Mouse (Mus musculus) MEL (cell line): ENCODE measurements around the gene Hif1an. TPM values are rescaled to one million over a fixed set of nuclear protein-coding genes. Genes with fewer than 3 reads are reported as not detected.
A peak's percentile ranks its signal among the peaks of the same experiment; 100 is the strongest.

Experiments used
- DNase-seq: peaks from one replicate; pipeline ENCODE4 v3.0.0; 2011; ENCODE audit warnings: low read depth, low spot score
- H3K27ac ChIP-seq: 2 replicates; pipeline ENCODE4 v1.5.1; 2012; ENCODE audit warnings: low read depth, mild to moderate bottlenecking, control low read depth, low read length, moderate library complexity; ENCODE audit not compliant: control insufficient read depth
- H3K27me3 ChIP-seq, 2 experiments: fragments of 150-350 bp in 1 of 2; sonication (generic) in 1 of 2; 2 replicates each; pipeline ENCODE4 v1.6.1; 2012; ENCODE audit warnings: low read length in 2 of 2, mild to moderate bottlenecking in 2 of 2, improper control_type of control experiment in 1 of 2, moderate library complexity in 1 of 2; ENCODE audit not compliant: insufficient read depth in 2 of 2, control insufficient read depth in 1 of 2
- H3K36me3 ChIP-seq, 2 experiments: 2 replicates each; pipeline ENCODE4 v1.6.1; 2012 to 2014; ENCODE audit warnings: low read length in 2 of 2, improper control_type of control experiment in 1 of 2, inconsistent platforms in 1 of 2, mild to moderate bottlenecking in 1 of 2; ENCODE audit not compliant: insufficient read depth in 2 of 2, control insufficient read depth in 1 of 2
- H3K4me1 ChIP-seq, 2 experiments: fragments of 150-350 bp in 1 of 2; sonication (generic) in 1 of 2; 2 replicates each; pipeline ENCODE4 v1.6.1; 2012; ENCODE audit warnings: low read length in 2 of 2, improper control_type of control experiment in 1 of 2, mild to moderate bottlenecking in 1 of 2; ENCODE audit not compliant: insufficient read depth in 2 of 2, control insufficient read depth in 1 of 2
- H3K4me3 ChIP-seq, 2 experiments: fragments of 150-350 bp in 1 of 2; sonication (generic) in 1 of 2; 2 replicates each; pipeline ENCODE4 v1.5.1; 2012; ENCODE audit warnings: low read depth in 2 of 2, low read length in 2 of 2, mild to moderate bottlenecking in 2 of 2, moderate library complexity in 2 of 2, control low read depth in 1 of 2, improper control_type of control experiment in 1 of 2; ENCODE audit not compliant: control insufficient read depth in 1 of 2, insufficient read depth in 1 of 2
- H3K79me2 ChIP-seq: 2 replicates; pipeline ENCODE4 v1.6.1; 2012; ENCODE audit warnings: mild to moderate bottlenecking, low read length, moderate library complexity; ENCODE audit not compliant: control insufficient read depth, poor library complexity, insufficient read depth
- H3K9ac ChIP-seq: 2 replicates; pipeline ENCODE4 v1.6.1; 2012; ENCODE audit warnings: low read depth, mild to moderate bottlenecking, control low read depth, low read length, moderate library complexity; ENCODE audit not compliant: control insufficient read depth, poor library complexity, severe bottlenecking
- H3K9me3 ChIP-seq: fragments of 150-350 bp; sonication (generic); replicated peaks from 2 replicates; pipeline ENCODE4 v1.6.1; 2012; ENCODE audit warnings: mild to moderate bottlenecking, low read length, improper control_type of control experiment, moderate library complexity; ENCODE audit not compliant: insufficient read depth
- CHD2 ChIP-seq: IDR thresholded peaks from 2 replicates; pipeline ENCODE4 v1.6.1; 2011; ENCODE audit warnings: low read length, improper control_type of control experiment
- EP300 ChIP-seq, 2 experiments: IDR thresholded peaks; 2 replicates each; pipeline ENCODE4 v1.6.1; 2011; ENCODE audit warnings: improper control_type of control experiment in 2 of 2, low read length in 2 of 2, low read depth in 1 of 2, mild to moderate bottlenecking in 1 of 2
- MAFK ChIP-seq: IDR thresholded peaks from 2 replicates; pipeline ENCODE4 v1.6.1; 2011; ENCODE audit warnings: low read depth, mild to moderate bottlenecking, low read length, improper control_type of control experiment, borderline replicate concordance
- MAZ ChIP-seq: IDR thresholded peaks from 2 replicates; pipeline ENCODE4 v1.6.1; 2012; ENCODE audit warnings: low read depth, mild to moderate bottlenecking, inconsistent platforms, low read length, improper control_type of control experiment
- MEF2A ChIP-seq: IDR thresholded peaks from 2 replicates; pipeline ENCODE4 v1.6.1; 2014; ENCODE audit warnings: low read depth, mild to moderate bottlenecking, inconsistent platforms, low read length, improper control_type of control experiment; ENCODE audit not compliant: poor library complexity, insufficient replicate concordance, severe bottlenecking; ENCODE audit errors: extremely low read depth
- MYB ChIP-seq: IDR thresholded peaks from 2 replicates; pipeline ENCODE4 v1.6.1; 2011; ENCODE audit warnings: mild to moderate bottlenecking, low read depth, low read length, improper control_type of control experiment
- NELFE ChIP-seq: IDR thresholded peaks from 2 replicates; pipeline ENCODE4 v1.6.1; 2011; ENCODE audit warnings: low read depth, low read length, improper control_type of control experiment
- POLR2A ChIP-seq, 2 experiments: IDR thresholded peaks; 2 replicates each; pipeline ENCODE4 v1.6.1; 2011 to 2012; ENCODE audit warnings: low read length in 2 of 2, mild to moderate bottlenecking in 2 of 2, control low read depth in 1 of 2, improper control_type of control experiment in 1 of 2, low read depth in 1 of 2, moderate library complexity in 1 of 2; ENCODE audit not compliant: control insufficient read depth in 1 of 2, insufficient read depth in 1 of 2, poor library complexity in 1 of 2
- POLR2AphosphoS5 ChIP-seq: IDR thresholded peaks from 2 replicates; pipeline ENCODE4 v1.6.1; 2012; ENCODE audit warnings: low read depth, borderline replicate concordance, mild to moderate bottlenecking, inconsistent platforms, low read length, moderate library complexity, mixed read lengths
- RAD21 ChIP-seq: IDR thresholded peaks from 2 replicates; pipeline ENCODE4 v1.6.1; 2011; ENCODE audit warnings: mild to moderate bottlenecking, low read depth, low read length, improper control_type of control experiment
- SIN3A ChIP-seq: IDR thresholded peaks from 2 replicates; pipeline ENCODE4 v1.6.1; 2012; ENCODE audit warnings: low read length, improper control_type of control experiment, inconsistent platforms
- SMC3 ChIP-seq: IDR thresholded peaks from 2 replicates; pipeline ENCODE4 v1.6.1; 2011; ENCODE audit warnings: low read depth, low read length, improper control_type of control experiment
- TBP ChIP-seq: IDR thresholded peaks from 2 replicates; pipeline ENCODE4 v1.8.0; 2011; ENCODE audit warnings: low read depth, low read length, improper control_type of control experiment
- TCF12 ChIP-seq: IDR thresholded peaks from 2 replicates; pipeline ENCODE4 v1.6.1; 2014; ENCODE audit warnings: low read depth, mild to moderate bottlenecking, inconsistent platforms, low read length, improper control_type of control experiment, moderate library complexity
- USF2 ChIP-seq, 2 experiments: IDR thresholded peaks; 2 replicates each; pipeline ENCODE4 v1.6.1; 2011 to 2012; ENCODE audit warnings: improper control_type of control experiment in 2 of 2, low read length in 2 of 2, borderline replicate concordance in 1 of 2, inconsistent platforms in 1 of 2, low read depth in 1 of 2, mild to moderate bottlenecking in 1 of 2; ENCODE audit not compliant: insufficient read depth in 1 of 2
- ZC3H11A ChIP-seq: IDR thresholded peaks from 2 replicates; pipeline ENCODE4 v1.6.1; 2012; ENCODE audit warnings: low read depth, mild to moderate bottlenecking, inconsistent platforms, low read length, improper control_type of control experiment
- polyA plus RNA-seq, 2 experiments: library from polyadenylated mRNA; stranded (reverse) in 1 of 2; unstranded in 1 of 2; fragments of >175 nt in 1 of 2; fragments of >200 nt in 1 of 2; gene quantifications; 2 replicates each; pipeline versions ENCODE4 v1.2.1 to v1.2.4; 2012; ENCODE audit warnings: low replicate concordance in 2 of 2, low read depth in 1 of 2; ENCODE audit not compliant: insufficient read length in 2 of 2, insufficient read depth in 1 of 2, missing spikeins in 1 of 2
- total RNA-seq: library from RNA; depleted of rRNA; stranded (reverse); fragments of 300-350 nt; gene quantifications from 2 replicates; pipeline ENCODE4 v1.2.3, GENCODE M21; 2012

Hif1an gene
- total and polyA plus RNA-seq, 3 experiments = 16.9 to 54.5 (median 36.1) TPM

GRCm38 (mm10) chr19:44544775-44545174 lies 17.9 kb upstream of the Hif1an start (continued):
- TF ChIP-seq NELFE = no peak
- peak; percentile 64 for TF ChIP-seq RAD21

GRCm38 (mm10) chr19:44545321-44546041 lies 17.2 kb upstream of the Hif1an start, which contains the start of gene Sec31b:
Gene Sec31b, minus strand, starts transcription at chr19:44545864.
- Histone ChIP-seq H3K9me3 (no peaks in the 10 kb centered on the region), H3K36me3 (peaks cover 0 to 2% of the 10 kb centered on the region in 2 experiments; a peak in 2 of 4 replicates), H3K4me3 (no peak within 1 kb of the TSS), H3K9ac (no peak within 1 kb of the TSS), H3K27ac (no peak within 1 kb of the TSS)
- TF ChIP-seq EP300 (IDR thresholded peaks at IDR 0.05; ENCODE audit: low read depth in 1 of 2, low read length in 2 of 2) (no peak), MYB (no peak), SIN3A (no peak), POLR2A (IDR thresholded peaks at IDR 0.05; ENCODE audit: control insufficient read depth in 1 of 2, insufficient read depth in 1 of 2, low read depth in 1 of 2, low read length in 2 of 2, poor library complexity in 1 of 2) (no peak), ZC3H11A (no peak), MAZ (no peak), MEF2A (no peak), TCF12 (no peak), MAFK (no peak)
- TF ChIP-seq, all 39 proteins: peak for 0
- H3K27me3 ChIP-seq = no peaks in the 10 kb centered on the region
- no peak for DNase-seq
- no peaks in the 10 kb centered on the region for H3K4me1 ChIP-seq
- no peaks in the 10 kb centered on the region for H3K79me2 ChIP-seq

GRCm38 (mm10) chr19:44552731-44553130 lies 9.9 kb upstream of the Hif1an start, which contains the start of gene Gm20538:
Gene Gm20538, minus strand, starts transcription at chr19:44552831.
- H3K4me3 ChIP-seq = no peak within 1 kb of the TSS
- H3K27me3 ChIP-seq = no peaks in the 10 kb centered on the region
- peaks cover 11 to 13% of the 10 kb centered on the region in 2 experiments for H3K36me3 ChIP-seq
- H3K9me3 ChIP-seq = no peaks in the 10 kb centered on the region
- DNase-seq = no peak
- no peak within 1 kb of the TSS for H3K9ac ChIP-seq
- no peak for TF ChIP-seq POLR2AphosphoS5
- no peak for TF ChIP-seq USF2 (IDR thresholded peaks at IDR 0.05; ENCODE audit: borderline replicate concordance in 1 of 2, insufficient read depth in 1 of 2, low read depth in 1 of 2, low read length in 2 of 2)
- TF ChIP-seq CHD2 = no peak
- TF ChIP-seq TBP = no peak
- TF ChIP-seq SMC3 = no peak
- H3K27ac ChIP-seq = no peak within 1 kb of the TSS
- H3K4me1 ChIP-seq = peaks cover 2 to 10% of the 10 kb centered on the region in 2 experiments; a peak in 2 of 4 replicates
- peaks cover 19% of the 10 kb centered on the region for H3K79me2 ChIP-seq
